Mouse (Mus musculus): ENCODE results near the gene Socs7.
"Not testable (repeated sequence)": the region's sequence is repeated elsewhere in the genome, so short reads cannot be mapped to it uniquely, and the experiment has no call there.

Gene Socs7

DNA sequence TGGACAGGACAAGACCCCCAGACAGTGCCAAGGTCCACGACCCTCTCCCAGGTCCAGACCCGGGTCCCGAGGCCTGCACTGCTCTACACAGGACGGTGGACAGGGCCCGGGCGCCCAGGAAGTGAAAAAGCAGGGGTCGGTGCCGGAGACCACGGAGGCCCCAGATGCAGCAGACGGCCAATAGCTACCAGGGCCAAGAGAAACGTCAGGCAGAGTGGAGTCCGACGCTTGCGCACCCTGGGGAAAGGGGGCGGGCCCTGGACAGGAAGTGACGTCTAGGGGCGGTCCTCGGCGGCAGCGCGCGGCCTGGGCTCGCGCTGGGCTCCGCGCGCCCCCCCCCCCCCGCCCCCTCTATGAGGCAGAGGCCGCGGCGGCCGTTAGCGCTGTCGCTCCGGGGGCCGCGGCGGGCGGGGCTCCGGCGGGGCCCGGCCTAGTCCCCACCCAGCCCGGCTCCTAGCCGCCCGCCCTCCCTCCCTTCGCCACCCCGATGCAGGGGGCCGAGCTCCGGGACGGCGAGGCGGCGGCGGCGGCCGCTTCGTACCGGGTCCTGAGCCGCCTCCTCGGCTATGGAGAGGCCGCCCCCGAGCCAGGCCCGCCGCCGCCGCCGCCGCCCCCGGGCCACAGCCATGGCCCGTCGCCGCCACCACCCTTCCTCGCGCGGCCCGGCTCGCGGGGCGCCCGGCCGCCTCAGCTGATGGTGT is at the start of gene Socs7:
Gene Socs7, plus strand, starts transcription at position 604 of the 701 bp plus-strand sequence.
- DNase-seq (ENCODE audit: low spot score), result peak; percentile 94

DNA sequence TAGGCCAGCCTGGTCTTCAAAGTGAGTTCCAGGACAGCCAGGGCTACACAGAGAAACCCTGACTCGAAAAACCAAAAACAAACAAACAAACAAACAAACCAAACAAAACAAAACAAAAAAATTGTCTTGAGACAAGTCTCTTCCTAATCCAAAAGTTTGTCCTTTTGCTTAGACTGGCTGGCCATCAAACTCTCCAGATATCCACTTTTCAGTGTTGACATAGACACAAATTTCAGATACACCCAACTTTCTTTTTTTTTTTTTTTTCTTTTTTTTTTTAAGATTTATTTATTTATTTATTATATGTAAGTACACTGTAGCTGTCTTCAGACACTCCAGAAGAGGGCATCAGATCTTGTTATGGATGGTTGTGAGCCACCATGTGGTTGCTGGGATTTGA is 49.5 kb upstream of the Socs7 start:
- not testable (repeated sequence) for DNase-seq (ENCODE audit: low spot score)

DNA sequence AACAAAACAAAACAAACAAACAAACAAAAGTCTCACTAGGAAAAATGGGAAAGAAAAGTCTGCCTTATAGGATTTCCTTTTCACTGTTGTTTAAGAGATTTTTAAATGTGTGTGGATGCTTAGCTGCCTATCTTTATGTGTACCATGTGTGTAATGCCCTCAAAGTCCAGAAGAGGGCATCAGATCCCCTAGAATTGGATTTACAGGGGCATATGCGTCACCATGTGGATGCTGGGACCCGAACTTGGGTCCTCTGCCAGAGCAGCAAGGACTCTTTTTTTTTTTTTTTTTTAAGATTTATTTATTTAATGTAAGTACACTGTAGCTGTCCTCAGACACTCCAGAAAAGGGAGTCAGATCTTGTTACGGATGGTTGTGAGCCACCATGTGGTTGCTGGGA is 48.2 kb upstream of the Socs7 start:
- DNase-seq (ENCODE audit: low spot score), result no peak

DNA sequence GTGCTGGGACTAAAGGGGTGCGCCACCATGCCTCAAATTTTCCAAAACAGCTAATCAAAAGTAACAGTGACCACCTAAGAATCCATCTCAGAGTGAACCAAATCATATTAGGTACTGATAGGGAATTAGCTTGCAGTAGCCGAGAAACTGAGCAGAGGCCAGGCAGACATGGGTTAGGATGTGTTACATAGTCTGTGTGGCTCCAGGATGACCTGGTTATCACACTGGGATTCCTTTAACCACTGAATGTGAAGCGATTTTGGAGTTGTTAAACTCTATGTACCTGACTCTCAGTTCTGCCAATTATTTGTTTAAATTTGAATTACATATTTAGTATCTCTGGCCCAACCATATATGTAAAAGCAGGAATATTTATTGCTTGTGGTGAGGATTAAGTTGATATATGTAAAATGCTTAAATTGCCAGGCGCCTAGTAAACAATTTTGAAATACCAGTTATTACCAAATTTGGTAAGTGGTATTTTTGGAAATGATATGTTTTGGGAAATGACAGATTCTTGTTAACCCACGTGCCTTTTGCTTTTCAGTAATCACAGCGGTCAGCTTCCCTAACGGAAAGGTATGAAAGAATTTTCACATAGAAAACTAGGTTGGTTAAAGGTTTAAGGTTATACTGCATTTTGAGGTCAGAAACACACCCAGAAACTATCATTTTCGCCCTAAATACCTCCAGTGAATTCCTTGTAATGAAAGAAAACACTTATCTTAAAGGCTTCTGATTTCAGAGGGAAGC is 47.4 kb upstream of the Socs7 start:
- DNase-seq (ENCODE audit: low spot score), result no peak

DNA sequence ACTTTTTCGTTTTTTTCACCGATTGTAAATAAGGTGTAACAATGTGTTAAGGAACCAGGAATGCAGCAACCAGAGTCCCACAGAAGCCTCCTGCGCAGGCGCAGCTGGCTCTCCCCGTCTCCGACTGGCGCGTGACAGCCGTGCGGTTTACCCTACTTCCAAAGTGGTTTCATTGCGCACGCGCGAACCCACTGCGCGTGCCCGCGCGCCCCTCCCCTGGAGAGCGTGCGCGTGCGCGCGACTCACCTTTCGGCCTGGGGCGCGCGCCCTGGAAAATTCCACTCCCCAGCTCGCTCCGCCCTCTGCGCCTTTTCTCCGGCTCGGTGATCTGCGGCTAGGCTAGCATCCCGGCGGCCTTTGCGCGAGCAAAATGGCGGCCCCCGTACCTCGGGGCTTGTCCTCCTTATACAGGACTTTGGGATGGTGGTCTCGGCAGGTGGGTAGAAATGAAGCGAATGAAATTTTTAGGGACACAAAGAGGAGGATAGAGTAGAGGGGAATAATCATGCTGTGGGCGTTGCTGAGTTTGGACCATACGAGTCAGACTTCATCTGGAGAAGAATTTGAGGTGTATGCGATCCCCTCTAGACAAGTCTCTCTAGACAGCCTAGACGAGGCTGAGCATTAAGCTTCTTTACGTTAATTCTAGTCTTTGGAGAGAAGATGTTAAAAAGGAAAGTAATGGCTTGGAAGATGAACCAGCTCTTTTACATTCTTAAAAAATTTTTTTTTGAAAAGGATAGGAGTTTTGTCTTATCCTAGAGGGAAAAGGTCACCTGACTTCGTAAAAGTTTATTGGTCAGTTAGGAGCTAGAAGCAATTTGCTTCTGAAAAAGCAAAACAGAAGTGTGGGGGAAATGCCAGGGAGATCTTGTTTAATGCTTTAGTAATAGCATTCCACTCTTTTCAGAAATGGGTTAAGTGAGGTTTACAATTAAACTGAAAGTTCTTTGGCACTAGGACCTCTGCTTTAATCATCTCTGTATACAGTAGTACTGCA is 46.5 kb upstream of the Socs7 start, which contains the start of gene Mrpl45:
Gene Mrpl45, plus strand, starts transcription at position 213 of the 1,000 bp plus-strand sequence.
- peak; percentile 97 for DNase-seq (ENCODE audit: low spot score)

DNA sequence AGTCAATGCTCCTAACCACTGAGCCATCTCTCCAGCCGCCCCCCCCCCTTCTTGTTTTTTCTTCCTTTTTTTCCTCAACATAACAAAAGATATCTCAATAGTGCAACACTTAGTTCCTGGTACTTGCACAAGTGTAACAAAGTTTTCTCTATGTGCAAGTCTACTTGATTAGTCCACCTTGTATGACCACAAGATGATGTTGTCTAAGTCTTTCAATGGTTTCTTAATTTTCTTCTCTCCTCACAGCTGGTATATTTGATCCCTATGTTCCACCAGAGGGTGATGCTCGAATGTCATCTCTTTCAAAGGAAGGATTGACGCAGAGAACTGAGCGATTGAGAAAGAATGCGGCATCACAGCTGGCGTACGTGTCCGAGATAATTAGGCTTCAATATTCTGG is 41.2 kb upstream of the Socs7 start:
- DNase-seq (ENCODE audit: low spot score), result no peak

DNA sequence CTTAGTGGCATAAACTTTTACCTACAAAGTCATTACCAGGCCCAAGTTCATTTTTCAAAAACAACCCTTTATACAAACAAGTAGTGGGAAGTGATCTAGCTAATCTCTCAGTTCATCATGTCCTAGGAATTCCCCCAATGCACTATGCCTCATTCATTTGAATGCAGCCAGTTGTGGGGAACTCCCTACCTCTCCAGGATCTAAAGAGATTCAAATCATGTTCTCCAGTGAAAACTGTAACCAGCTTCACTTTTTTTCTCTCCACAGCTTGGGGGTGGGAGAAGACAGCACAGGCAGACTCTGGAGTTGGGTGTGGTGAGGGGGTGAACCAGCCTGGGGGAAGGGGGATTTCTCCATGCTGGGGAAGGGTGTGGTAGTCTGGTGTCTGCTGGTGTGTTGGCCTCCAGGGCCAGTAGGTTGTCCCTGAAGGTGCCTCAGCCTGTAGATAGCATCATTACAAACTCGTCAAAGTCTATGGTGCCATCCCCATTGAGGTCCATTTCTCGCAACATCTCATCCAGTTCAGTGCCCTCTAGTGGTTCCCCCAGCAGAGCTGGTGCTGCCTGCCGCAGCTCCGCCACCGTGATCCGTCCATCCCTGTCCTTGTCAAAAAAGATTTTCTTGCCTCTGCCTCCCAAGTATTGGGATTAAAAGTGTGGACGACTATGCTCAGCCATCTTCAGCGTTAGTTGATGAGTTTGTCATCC is 40.3 kb upstream of the Socs7 start:
- DNase-seq (ENCODE audit: low spot score), result not testable (repeated sequence)

DNA sequence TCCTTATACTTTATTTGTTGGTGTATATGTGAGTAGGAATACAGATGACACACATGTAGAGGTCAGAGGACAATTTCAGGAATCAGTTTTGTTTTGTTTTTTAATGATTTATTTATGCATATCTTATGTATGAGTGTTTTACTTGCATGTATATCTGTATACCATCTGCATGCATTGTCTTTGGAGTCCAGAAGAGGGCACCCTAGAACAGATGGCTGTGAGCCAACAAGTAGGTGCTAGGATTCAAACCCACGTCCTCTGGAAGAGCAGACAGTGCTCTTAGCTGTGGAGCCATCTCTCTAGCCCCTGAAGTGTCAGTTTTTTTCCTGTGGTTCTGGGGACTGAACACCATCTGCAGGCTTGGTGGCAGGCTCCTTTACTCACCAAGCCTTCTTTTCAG is 37.1 kb upstream of the Socs7 start:
- no peak for DNase-seq (ENCODE audit: low spot score)

DNA sequence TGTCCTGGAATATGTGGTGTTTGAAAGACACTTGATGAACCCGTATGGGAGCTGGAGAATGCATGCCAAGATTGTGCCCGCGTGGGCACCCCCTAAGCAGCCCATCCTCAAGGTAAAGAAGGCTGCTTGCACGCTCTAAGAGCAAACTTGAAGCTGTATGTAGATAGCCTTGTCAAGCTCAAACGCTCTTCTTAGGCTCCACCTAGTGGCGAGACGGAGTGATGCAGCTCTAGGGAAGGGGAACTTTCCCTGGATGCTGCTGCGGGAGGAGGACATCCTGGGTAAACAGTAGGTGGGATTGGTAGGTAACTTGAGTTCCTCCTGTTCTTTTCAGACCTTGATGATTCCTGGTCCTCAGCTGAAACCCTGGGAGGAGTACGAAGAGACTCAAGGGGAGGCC is 34.2 kb upstream of the Socs7 start:
- peak; percentile 51 for DNase-seq (ENCODE audit: low spot score)

DNA sequence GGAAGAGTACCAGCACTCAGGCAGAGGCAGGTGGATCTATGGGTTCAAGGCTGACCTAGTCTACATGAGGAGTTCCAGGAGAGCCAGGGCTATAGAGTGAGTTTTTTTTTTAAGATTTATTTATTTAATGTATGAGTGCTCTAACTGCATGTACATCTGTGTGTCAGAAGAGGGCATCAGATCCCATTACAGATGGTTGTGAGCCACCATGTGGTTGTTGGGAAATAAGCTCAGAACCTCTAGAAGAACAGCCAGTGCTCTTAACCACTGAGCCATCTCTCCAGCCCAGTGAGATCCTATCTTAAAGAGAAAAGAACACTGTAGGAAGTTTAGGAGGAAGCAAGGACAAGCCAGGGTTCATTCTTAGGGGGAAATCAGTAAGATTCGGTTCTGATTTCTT is 32.0 kb upstream of the Socs7 start:
- no peak for DNase-seq (ENCODE audit: low spot score)

DNA sequence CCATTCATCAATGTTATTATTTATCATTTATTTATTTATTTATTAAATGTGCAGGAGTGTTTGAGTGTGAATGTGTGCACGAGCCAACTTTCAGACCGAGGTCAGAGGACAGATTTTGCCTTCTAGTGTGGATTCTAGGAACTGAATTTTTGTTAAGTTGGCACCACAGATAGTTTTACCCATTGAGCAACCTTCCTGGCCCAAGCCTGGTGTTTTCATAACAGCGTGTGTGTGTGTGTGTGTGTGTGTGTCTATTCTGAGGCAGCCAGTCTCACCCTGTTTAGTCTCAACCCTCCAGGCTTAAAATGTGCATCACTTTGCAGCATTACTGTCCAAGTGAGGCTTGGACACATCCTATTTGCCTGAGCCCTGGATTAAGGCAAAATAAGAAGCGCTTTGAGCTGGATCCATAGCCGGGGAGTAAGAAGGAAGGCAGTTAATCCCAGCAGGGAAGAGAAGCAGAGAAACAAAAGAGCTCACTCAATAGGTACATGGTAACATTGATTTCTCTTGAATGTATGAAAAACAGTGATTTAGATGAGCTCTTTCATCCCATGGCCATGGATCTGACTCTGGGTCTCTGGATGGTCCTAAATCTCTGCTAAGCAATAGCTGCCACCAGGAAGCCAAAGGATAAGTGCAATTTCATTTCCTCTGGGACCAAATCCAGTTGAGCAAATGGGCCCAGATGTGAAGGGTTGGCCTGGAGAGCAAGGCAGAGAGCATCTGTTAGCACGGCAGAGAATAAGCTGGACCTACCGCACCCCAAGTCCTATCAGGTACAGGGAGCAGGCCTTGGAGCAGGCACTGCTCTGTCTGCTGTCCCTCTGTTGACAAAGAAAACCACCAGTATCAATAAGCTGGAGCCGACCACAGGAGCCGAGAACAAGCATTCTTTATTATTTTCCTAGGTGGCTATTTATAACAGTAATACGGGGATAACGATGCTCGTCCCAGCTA is 30.8 kb upstream of the Socs7 start:
- no peak for DNase-seq (ENCODE audit: low spot score)

DNA sequence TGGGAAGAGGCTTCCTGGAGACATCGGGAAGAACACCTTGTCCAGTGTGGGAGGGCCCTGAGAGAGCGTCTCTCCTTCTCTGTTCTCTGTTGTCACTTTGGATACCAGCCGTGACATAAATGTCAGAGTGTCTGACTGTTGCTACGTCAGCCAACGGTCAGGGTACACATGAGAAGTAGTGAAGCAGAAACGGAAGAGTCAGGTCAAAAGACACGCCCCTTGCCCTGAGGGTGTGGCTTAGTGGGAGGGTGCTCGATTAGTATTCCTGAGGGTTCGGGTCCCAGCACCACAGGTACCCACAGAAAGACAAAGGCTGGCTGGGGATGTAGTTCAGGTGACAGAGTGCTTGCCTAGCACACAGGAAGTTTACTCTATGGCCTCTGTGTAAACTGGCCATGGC is 29.3 kb upstream of the Socs7 start:
- DNase-seq (ENCODE audit: low spot score), result peak; percentile 38

DNA sequence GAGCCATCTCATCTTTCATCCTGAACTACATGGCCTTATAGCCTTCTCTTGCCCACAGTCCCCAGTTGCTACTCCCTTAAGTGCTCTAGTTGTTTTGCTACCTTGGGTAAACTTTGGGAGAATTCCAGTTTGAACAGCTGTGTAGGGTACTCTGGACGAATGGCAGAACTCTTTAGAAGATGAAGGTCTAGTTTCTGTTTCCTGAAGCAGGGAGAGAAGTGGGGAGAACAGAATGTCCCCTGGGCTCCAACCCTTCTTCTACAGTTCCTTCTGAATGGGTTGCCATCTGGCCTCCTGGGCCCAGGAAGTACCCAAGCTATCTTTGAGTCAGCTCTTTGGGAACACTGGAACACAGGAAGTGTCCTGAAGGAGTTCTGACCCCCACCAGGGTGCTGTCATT is 28.5 kb upstream of the Socs7 start:
- no peak for DNase-seq (ENCODE audit: low spot score)

DNA sequence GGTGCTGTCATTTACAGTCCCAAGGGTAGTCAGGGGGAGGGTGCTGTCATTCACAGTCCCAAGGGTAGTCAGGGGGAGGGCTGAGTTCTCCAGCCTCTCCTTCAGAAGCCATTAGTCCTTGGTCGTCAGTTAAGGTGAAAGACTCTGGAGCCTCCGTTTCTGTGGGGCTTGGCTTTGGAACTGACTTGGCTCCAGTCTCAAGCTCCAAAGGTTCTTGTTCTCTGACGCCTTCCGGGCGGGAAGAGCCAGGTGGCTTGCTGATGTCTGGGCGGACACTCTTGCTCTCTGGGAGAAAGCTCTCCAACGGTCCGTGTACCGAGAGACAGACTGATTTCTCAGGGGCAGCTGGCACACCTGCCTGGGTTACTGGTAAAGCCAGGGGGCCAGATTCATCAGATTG is 28.0 kb upstream of the Socs7 start:
- no peak for DNase-seq (ENCODE audit: low spot score)

DNA sequence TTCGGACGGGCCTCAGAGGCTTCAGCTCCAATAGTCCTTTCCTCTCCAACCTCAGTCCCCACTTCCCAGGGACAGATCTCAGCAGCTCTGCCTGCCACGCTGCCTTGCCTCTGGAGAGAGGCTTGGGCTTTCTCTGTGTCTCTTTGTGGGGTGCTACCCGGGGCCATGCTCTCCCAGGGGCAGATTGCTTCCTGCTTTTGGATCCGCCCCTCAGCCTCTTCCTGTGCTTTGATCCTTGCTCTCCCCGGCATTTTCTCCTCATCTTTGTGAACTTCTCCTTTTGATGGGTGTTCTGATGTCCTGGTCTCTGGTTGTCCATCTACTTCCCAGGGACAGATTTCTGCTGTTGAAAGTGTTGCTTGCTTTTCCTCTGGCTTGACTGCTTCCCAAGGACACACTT is 26.1 kb upstream of the Socs7 start:
- no peak for DNase-seq (ENCODE audit: low spot score)

DNA sequence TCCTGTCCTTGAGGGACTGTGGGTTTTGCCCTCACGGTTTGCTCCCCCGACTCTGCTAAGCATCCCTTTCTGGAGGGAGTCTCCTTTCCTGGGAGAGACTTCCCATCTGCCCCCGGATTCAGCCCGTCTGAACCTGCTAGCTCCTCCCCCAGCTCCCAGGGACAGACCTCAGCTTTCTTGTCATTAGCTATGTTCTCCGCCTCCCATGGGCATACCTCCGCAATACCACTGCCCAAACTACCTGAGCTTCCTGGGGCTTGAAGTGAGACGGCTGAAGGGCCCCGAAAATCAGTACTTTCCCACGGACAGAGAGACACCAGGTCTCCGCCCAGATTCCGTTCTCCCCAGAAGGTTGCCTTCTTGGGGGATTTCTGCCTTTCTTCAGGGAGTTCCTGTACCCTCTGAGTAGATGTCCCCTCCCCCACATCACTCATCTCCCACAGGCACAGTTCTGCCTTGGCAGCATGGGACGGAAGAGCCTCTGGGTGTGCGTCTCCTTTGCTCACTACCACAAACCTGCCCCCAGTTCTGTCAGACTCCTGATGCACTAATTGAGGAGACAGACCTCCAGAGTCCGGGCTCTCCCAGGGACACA is 25.5 kb upstream of the Socs7 start:
- no peak for DNase-seq (ENCODE audit: low spot score)

DNA sequence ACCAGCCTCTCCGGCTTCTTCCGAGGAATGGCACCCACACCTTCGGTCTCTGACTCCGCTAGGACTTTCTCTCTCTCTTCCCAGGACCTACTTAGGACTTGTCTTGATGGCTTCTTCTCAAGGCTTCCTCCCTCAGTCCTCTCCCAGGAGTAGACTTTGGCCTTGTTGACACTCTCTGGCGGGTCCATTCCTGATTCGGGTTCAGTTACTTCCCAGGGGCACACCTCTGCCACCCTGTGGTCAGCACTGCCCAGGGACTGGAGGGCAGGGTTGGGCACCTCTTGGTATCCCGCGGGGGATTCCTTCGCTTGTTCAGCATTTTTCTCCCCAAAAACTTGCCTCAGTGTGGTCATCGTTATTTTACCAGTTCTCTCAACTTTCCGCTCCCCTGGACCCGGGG is 25.0 kb upstream of the Socs7 start:
- DNase-seq (ENCODE audit: low spot score), result no peak

DNA sequence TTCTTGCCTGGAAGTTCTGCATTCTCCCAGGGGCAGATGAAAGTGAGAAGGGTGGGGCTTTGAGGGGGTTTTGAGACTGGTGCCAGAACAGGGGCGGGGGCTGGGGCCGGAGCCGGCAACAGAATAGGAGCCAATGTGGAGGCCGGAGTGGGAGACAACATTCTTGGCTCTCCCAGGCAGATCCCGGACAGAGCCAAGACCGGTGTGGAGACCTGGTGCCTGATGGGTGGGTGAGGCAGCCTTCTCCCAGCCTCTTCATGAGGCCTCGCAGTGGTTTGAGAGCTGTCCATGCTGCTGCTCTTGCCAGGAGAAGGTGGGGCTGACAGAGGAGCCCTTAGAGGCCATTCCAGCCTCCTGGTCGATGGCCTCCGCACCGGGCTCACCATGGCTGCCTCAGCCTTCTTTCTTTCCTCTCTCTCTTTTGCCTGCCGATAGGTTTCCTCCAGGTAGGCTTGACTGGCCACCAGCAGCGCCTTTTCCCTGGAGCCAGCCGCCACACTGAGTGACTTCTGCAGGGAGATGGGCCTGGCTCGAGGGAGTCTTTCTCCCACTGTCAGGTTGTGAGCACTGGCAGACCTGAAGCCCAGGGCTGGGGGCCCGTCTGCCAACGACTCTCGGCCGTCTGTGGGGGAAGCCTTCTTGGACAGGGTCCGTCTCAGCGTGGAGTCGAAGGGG is 23.9 kb upstream of the Socs7 start:
- DNase-seq (ENCODE audit: low spot score), result no peak

DNA sequence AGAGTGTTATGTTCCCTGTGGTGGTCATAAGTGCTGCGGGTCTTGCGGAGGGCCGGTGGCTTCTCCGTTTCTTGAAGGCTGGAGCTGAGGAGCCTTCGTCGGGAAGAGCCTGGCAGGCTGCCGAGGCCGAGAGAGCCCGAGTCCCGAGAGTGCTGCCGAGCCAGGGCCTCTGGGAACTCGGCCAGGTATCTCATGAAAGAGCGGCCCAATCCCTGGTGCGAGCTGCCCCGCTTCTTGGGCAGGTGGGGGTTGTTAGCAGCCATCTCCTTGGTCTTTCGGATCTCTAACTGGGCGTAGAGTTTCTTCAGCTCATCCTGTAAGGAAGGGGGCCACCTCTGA is 23.4 kb upstream of the Socs7 start:
- DNase-seq (ENCODE audit: low spot score), result no peak

DNA sequence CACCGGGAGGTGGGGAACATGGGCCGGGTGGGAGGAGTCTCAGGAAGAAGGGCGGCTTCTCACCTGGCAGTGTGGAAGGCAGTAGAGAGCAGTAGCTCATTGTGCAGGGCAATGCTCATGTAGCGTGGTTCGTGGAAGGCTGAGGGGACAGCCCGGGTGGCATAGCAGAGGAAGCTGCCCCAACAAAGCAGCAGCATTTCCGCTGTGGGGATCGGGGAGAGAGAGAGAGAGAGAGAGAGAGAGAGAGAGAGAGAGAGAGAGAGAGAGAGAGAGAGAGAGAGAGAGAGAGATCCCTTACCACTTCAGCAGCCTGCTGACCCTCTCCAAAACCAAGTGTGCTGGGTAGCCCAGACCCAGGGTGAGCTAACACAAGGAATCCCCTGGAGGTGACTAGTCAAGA is 19.2 kb upstream of the Socs7 start:
- DNase-seq (ENCODE audit: low spot score), result no peak

Data from yolk sac, embryonic 10.5 days (tissue).